Mouse (Mus musculus): ENCODE data around the gene Hnrnpul1.
"Not testable (repeated sequence)": the region's sequence is repeated elsewhere in the genome, so short reads cannot be mapped to it uniquely, and the experiment has no call there.

Hnrnpul1 gene

DNA sequence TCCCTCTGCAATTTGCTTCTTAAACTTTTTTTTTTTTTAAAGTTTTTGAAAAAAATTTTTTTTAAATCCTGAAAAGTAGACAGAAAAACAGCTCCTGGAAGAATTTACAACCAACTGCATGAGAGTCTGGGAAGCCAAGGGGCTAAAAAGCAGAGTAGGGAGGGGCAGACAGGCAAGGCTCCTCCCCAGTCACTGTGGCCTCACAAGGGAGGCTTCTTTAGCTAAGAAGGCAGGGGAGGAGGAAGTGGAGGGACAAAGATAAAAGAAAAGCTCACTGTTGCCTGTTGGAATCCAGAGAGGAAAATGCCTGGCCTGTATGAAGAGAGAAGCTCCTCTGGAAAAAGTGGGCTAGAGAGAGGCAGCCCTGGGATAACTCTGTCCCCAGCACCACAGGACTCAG is 32.8 kb downstream of the Hnrnpul1 start:
- in situ Hi-C loops (cut with MboI; ENCODE audit: low sequenced_read_pairs): not testable (repeated sequence)

GRCm38 (mm10) chr7:25720760-25721159 is 33.8 kb downstream of the Hnrnpul1 start:
- in situ Hi-C loops (cut with MboI; ENCODE audit: low sequenced_read_pairs): no loop called here

DNA sequence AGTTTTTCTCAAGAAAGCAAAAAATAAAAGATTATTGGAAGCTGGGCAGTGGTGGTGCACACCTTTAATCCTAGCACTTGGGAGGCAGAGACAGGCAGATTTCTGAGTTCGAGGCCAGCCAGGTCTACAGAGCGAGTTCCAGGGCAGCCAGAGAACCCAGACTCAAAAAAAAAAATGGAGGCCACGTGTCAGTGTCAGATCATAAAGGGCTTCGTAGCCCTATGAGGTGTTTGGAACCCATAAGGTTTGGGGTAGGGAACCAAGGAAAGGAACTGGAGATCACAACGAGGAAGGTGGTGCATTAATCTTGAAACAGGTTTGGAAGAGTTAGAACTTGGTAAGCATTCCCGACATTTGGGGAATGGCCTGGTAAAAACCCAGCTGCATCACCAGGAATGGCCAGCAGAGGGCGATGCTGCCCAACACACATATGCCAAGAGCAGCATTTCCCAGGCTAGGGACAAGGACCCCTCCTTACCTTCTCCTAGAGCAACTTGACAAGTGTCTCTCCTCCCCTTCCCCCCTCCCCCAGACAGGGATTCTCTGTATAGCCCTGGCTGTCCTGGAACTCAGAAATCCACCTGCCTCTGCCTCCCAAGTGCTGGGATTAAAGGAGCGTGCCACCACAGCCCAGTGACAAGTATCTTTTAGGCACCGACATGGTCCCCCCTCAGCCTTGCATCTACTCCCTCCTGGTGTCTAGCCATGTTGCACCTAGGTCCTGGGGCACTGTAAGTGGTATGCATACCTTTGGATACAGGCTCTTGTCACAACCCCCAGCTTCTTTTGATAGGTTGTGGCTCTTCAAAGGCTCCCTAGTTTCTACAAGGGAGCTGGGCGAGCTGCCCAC is 34.6 kb downstream of the Hnrnpul1 start:
- in situ Hi-C loops (cut with MboI; ENCODE audit: low sequenced_read_pairs): no loop called here

DNA sequence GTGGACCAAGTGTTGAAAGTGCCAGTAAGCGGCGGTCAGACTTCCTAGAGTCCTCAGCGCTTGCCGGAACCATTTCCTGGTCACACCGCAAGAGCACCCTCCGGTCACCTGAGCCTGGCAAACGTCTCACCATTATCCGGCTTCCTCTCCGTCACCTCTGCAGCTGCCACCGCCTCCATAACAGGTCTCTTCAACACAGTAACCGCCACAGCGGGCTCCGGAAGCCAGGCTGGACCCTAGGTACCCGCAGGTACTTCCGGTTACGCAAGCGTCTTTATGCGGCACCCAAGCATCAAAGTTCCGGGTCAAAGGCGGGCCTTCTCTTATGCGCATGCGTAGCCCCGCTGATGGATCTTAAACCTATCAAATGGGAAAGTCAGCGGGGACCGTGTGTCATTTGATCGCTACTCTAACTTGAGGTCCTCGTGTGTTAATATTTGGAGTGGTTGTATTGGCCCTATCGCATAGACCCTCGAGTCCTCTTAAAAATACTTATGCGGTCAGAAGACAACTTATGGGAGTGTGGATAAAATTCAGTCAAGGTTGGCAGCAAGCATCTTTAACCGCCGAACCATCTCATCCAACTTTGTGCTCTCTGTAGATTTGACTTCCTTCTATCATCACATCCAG is 35.7 kb downstream of the Hnrnpul1 start, which contains the start of gene Ccdc97:
Gene Ccdc97 (minus strand): TSS at position 301 of the 630 bp plus-strand sequence.
- in situ Hi-C loops (cut with MboI; ENCODE audit: low sequenced_read_pairs): no loop called here

- in situ Hi-C loops (cut with MboI; ENCODE audit: low sequenced_read_pairs): no loop called here
Observed at GRCm38 (mm10) chr7:25717478-25717877, 37.1 kb downstream of the Hnrnpul1 start.

DNA sequence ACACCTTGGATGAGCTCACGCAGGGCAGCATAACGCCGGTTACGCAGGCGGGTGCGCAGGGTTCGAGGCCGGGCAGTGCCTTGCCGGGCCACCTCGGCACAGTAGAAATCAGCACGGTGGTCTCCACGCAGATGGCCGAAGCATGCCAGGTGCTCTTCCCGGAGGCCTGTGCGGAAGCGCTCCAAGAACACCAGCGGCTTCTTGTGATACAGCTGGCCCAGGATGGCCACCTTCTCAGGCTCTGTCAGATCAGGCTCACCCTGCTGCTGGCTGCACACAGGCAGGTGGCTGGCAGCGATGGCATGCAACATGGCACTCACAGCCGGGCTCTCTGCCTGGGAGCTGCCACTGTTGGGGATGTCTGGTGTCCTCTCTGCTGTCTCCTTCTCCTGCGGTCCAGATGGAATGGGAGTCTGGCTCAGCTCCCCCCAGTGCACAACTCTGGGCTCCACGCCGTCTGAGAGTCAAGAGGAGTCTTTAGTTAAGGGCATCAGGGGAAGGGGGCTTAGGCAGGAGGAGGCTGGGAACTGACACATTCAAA is 38.8 kb downstream of the Hnrnpul1 start:
- in situ Hi-C loops (cut with MboI; ENCODE audit: low sequenced_read_pairs): no loop called here

DNA sequence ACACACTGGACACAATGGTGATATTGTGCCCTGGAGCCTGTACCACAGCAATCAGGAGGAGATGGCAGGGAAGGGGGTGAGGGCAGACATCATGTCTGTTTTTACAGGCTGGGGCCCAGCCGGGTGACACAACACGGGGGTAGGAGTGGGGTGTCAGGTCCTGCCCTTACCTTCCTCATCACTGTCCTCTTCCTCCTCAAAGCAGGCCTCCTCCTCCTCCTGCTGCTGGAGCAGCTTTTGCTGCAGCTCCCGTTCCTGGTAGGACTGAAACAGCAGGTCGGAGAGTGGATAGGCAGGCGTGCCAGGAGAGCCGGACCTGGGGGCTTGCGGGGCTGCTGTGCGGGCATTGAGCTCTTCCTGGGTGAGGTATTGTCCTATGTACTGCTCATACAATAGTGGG is 40.0 kb downstream of the Hnrnpul1 start:
- in situ Hi-C loops (cut with MboI; ENCODE audit: low sequenced_read_pairs): no loop called here

GRCm38 (mm10) chr7:25712801-25713200 is 41.8 kb downstream of the Hnrnpul1 start:
- in situ Hi-C loops (cut with MboI; ENCODE audit: low sequenced_read_pairs): no loop called here

GRCm38 (mm10) chr7:25711731-25712197 is 42.8 kb downstream of the Hnrnpul1 start:
- in situ Hi-C loops (cut with MboI; ENCODE audit: low sequenced_read_pairs): no loop called here

GRCm38 (mm10) chr7:25711165-25711564 is 43.4 kb downstream of the Hnrnpul1 start:
- in situ Hi-C loops (cut with MboI; ENCODE audit: low sequenced_read_pairs): no loop called here

DNA sequence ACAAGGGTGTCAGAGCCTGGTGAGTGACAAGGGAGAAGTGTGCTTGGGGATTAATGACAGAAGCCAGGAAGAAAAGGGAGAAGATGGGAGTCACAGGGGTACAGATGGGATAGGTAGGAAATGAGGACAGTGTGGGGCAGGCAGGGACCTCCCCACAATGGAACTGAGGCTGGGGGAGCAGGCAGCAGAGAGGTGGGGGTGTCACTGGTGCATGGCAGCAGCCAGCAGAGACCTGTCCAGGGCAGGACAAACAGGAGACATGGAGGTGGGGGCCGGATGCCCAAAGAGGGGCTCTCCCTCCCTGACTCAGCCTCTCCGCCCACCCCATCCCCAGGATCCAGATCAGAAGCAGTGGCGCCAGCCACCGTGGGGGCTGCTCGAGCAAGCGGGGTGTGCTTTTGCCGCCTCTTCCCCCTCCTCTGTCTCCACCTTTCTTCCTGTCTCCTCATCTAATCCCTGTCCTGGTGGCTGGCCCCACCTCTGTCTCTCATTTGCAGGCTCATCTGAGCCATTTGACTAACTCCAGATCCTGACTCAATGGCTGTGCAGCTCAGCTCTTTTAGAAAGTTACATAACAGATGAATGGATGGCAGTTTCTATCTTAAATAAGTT is 43.9 kb downstream of the Hnrnpul1 start:
- in situ Hi-C loops (cut with MboI; ENCODE audit: low sequenced_read_pairs): no loop called here

DNA sequence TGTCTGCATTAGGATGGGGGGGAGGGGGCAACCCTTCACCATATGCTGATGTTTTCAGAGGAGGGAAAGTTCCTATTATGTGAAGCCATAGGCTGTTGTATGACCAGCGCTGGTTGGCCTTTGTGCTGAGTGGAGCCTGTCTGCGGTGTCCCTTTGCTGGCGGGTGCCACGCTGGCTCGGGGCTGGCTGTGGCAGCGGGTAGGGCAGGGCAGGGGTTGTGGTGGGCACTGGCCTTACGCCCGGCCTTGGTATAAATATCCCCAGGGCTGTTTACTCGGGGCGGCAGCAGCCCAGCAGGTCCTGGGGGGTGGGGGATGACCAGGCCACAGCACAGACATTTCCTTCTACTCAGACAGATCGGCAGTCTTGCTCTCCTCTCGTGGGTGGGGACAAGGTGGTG is 44.6 kb downstream of the Hnrnpul1 start:
- in situ Hi-C loops (cut with MboI; ENCODE audit: low sequenced_read_pairs): no loop called here

DNA sequence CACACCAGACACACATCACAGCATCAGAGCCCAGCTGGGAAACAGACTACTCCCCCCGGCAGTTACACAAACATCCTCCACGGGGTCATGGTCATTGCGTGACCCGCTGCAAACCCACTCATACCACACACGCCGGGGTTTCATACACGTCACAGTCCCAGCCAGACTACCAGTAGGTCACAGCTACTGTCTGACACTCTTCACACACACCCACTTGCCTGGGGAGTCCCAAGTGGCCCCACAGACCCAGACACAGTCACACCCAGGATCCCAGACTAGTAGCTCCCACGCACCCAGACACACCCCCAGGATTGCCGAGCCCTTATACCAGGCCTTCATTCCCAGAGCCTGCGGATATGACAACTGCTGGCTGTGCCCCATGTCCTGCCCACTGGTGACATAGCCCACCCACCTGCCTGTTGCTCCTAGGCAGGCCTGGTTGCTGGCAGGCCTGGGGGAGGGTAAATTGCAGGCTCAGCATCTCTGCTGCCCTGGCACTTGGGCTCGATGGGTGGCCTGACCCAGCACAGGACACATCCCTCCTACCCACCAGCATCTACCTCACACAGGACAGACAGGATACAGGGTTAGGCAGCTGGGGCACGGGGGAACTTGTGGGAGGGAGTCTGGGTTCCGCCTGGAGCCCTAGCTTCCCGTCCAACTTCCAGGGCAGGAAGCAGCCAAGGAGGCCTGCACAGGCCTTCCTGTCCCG is 46.8 kb downstream of the Hnrnpul1 start:
- in situ Hi-C loops (cut with MboI; ENCODE audit: low sequenced_read_pairs): no loop called here

DNA sequence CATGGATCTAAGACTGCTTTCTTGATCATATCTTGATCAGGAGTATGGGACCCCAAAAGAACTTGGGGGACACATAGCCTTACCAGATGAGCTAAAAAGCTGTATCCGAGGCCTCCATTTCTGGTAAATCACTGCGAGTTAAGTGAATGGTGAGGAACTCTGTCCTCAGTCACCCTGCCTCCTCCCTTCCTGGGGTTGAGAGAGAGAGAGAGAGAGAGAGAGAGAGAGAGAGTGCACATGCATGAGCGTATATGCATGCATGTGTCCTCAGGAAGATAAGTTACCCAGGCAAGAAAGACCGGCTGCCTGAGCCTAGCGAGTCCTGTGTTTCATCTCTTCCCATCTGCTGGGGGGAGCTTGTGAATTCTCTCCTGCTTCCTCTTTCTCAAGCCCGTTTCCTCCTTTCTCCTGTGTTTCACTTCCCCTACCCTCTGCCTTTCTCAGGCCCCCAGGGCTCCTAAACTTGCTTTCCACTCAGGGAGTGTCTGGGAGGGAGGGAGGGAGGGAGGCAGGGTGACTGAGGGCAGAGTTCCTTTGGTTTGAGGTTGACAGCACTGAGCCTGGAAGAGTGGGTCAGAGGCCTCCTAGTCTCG is 47.9 kb downstream of the Hnrnpul1 start:
- in situ Hi-C loops (cut with MboI; ENCODE audit: low sequenced_read_pairs): no loop called here

GRCm38 (mm10) chr7:25705801-25706251 is 48.7 kb downstream of the Hnrnpul1 start:
- in situ Hi-C loops (cut with MboI; ENCODE audit: low sequenced_read_pairs): no loop called here

DNA sequence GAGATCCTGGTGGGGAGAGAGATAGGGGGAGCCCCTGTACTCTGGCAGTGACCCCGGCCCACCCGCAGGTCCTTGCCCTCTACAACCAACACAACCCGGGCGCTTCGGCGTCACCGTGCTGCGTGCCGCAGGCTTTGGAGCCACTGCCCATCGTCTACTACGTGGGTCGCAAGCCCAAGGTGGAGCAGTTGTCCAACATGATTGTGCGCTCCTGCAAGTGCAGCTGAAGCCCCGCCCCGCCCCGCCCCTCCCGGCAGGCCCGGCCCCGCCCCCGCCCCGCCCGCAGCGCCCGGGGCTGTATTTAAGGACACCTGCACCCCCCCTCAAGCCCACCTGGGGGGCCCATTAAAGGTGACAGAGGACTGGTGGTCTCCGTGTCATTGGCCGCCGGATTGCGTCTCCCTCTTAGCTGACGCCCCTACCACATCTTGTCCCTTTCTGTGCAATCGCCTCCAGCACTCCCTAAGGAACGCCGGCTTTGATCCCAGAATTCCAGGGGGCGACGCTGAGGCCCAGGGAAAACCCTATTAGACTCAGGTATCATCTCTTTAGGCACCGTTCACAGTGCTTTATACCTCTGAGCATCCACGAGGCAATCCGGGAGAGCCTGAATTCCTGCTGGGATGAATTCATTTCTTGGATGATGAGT is 49.7 kb downstream of the Hnrnpul1 start:
- in situ Hi-C loops (cut with MboI; ENCODE audit: low sequenced_read_pairs): no loop called here

DNA sequence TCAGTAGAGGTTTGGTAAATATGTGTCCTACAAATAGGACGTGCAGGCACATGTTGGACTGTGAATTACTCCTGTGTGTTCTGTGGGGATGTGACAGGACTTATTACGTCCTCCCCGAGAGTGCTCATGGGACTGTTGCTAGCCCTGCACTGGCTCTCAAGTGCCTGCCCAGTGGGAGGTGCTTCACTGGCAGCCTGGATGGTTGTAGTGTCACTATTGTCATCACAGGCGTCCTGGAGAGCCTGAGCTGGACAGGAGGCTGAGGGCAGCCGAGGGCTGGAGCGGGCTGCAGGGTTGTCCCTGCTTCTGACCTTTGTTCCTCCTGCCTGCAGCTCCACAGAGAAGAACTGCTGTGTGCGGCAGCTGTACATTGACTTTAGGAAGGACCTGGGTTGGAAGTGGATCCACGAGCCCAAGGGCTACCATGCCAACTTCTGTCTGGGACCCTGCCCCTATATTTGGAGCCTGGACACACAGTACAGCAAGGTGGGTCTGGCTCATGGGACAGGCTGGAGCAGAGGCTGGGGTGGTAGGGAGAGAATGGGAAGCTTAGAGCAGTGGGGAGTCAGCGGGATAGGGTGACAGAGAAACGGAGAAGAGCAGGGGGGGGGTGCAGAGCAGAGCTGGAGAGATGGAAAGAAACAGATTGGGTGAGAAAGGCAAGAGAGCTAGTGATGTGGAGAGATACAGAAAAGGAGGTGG is 50.6 kb downstream of the Hnrnpul1 start:
- in situ Hi-C loops (cut with MboI; ENCODE audit: low sequenced_read_pairs): no loop called here

- in situ Hi-C loops (cut with MboI; ENCODE audit: low sequenced_read_pairs): no loop called here
Observed at GRCm38 (mm10) chr7:25702350-25702749, 52.2 kb downstream of the Hnrnpul1 start.

DNA sequence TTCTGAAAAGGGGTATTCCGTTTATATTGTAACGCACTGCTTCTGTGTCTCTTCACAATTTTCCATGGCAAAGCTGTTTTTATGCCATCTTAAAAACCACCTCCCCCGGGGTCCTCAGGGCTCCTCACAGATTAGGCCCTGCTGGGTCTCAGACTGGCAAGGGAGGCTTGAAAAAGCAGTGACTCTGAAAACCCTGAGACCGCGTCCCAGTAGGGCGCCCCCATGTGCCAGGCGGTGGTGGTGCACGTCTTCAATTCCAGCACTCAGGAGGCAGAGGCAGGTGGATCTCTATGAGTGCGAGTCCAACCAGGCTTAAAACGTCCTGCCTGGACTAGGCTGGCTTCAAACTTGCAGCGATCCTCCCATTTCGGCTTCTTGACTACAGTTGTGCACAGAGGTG is 53.8 kb downstream of the Hnrnpul1 start:
- in situ Hi-C loops (cut with MboI; ENCODE audit: low sequenced_read_pairs): no loop called here
